Mouse (Mus musculus): Measurements from ENCODE around the gene Slit3. TPM values are rescaled to one million over a fixed set of nuclear protein-coding genes. Genes with fewer than 3 reads are reported as not detected.

The Slit3 gene
- polyA plus RNA-seq, 1 experiment from 2014 or later, result 0.03 TPM

- CTCF ChIA-PET, result no interaction called here
- in situ Hi-C loops (cut with MboI; ENCODE audit: low pct_unique_long_range_greater_than_20kb), result loop anchor here (10.0 kb wide), 2 partner anchors 573 to 853 kb away; partner anchors contain the start of gene Slit3
Measured at GRCm38 (mm10) chr11:35697476-35697875, 576.5 kb downstream of the Slit3 start.

GRCm38 (mm10) chr11:35698901-35699300, 577.9 kb downstream of the Slit3 start:
- ChIA-PET POLR2A (interaction anchor here (0.7 kb wide), 1 partner anchor 56 kb away, joined by 3 read pairs; no protein-coding TSS in a partner anchor), CTCF (interaction anchor here (1.1 kb wide), 1 partner anchor 10 kb away, joined by 3 read pairs; no protein-coding TSS in a partner anchor)
- H3K27me3 ChIP-seq, result no peaks in the 10 kb centered on the region
- no peak for TF ChIP-seq CTCF (IDR thresholded peaks at IDR 0.05)
- ATAC-seq (no peak), DNase-seq (ENCODE audit: low read depth, low spot score) (no peak)
- in situ Hi-C loops (cut with MboI; ENCODE audit: low pct_unique_long_range_greater_than_20kb), result loop anchor here (10.0 kb wide), 2 partner anchors 574 to 854 kb away; partner anchors contain the start of gene Slit3

More at GRCm38 (mm10) chr11:35697476-35697875, 576.5 kb downstream of the Slit3 start:
- H3K27me3 ChIP-seq, result peaks cover 2% of the 10 kb centered on the region
- DNase-seq (ENCODE audit: low read depth, low spot score) (no peak), ATAC-seq (no peak)
- TF ChIP-seq CTCF (IDR thresholded peaks at IDR 0.05), result no peak
- POLR2A ChIA-PET, result no interaction called here

- CTCF ChIA-PET, result interaction anchor here (1.2 kb wide), 1 partner anchor 11 kb away, joined by 3 read pairs; no protein-coding TSS in a partner anchor
- ATAC-seq (no peak), DNase-seq (ENCODE audit: low read depth, low spot score) (no peak)
- H3K27me3 ChIP-seq, result no peaks in the 10 kb centered on the region
- POLR2A ChIA-PET, result no interaction called here
- in situ Hi-C loops (cut with MboI; ENCODE audit: low pct_unique_long_range_greater_than_20kb), result no loop called here
- no peak for TF ChIP-seq CTCF (IDR thresholded peaks at IDR 0.05)
Measured at GRCm38 (mm10) chr11:35703471-35703870, 582.4 kb downstream of the Slit3 start.

- in situ Hi-C loops (cut with MboI; ENCODE audit: low pct_unique_long_range_greater_than_20kb), result no loop called here
- no peak for ATAC-seq
- no peak for DNase-seq (ENCODE audit: low read depth, low spot score)
- CTCF ChIA-PET, result interaction anchor here (0.9 kb wide), 1 partner anchor 260 kb away, joined by 3 read pairs; no protein-coding TSS in a partner anchor
- POLR2A ChIA-PET, result no interaction called here
- TF ChIP-seq CTCF (IDR thresholded peaks at IDR 0.05), result no peak
- no peaks in the 10 kb centered on the region for H3K27me3 ChIP-seq
Measured at GRCm38 (mm10) chr11:35704381-35704780, 583.4 kb downstream of the Slit3 start.

- in situ Hi-C loops (cut with MboI; ENCODE audit: low pct_unique_long_range_greater_than_20kb), result no loop called here
Measured at GRCm38 (mm10) chr11:35704927-35705326, 583.9 kb downstream of the Slit3 start.

GRCm38 (mm10) chr11:35707431-35707830, 586.4 kb downstream of the Slit3 start:
- ChIA-PET CTCF (no interaction called here), POLR2A (no interaction called here)
- in situ Hi-C loops (cut with MboI; ENCODE audit: low pct_unique_long_range_greater_than_20kb), result no loop called here
- no peak for DNase-seq (ENCODE audit: low read depth, low spot score)
- peaks cover 4% of the 10 kb centered on the region for H3K27me3 ChIP-seq
- TF ChIP-seq CTCF (IDR thresholded peaks at IDR 0.05), result no peak
- no peak for ATAC-seq

More at GRCm38 (mm10) chr11:35704927-35705326, 583.9 kb downstream of the Slit3 start:
- ChIA-PET CTCF (interaction anchor here (0.9 kb wide), 1 partner anchor 261 kb away, joined by 3 read pairs; no protein-coding TSS in a partner anchor), POLR2A (no interaction called here)
- ATAC-seq (no peak), DNase-seq (ENCODE audit: low read depth, low spot score) (no peak)
- no peaks in the 10 kb centered on the region for H3K27me3 ChIP-seq
- TF ChIP-seq CTCF (IDR thresholded peaks at IDR 0.05), result no peak

GRCm38 (mm10) chr11:35711314-35711713, 590.3 kb downstream of the Slit3 start:
- peaks cover 4% of the 10 kb centered on the region for H3K27me3 ChIP-seq
- no peak for DNase-seq (ENCODE audit: low read depth, low spot score)
- ChIA-PET CTCF (no interaction called here), POLR2A (no interaction called here)
- in situ Hi-C loops (cut with MboI; ENCODE audit: low pct_unique_long_range_greater_than_20kb), result no loop called here
- TF ChIP-seq CTCF (IDR thresholded peaks at IDR 0.05), result no peak
- ATAC-seq, result no peak

- in situ Hi-C loops (cut with MboI; ENCODE audit: low pct_unique_long_range_greater_than_20kb), result no loop called here
- POLR2A ChIA-PET, result no interaction called here
- CTCF ChIA-PET, result no interaction called here
- no peak for ATAC-seq
- H3K27me3 ChIP-seq, result peaks cover 15% of the 10 kb centered on the region
- no peak for TF ChIP-seq CTCF (IDR thresholded peaks at IDR 0.05)
- no peak for DNase-seq (ENCODE audit: low read depth, low spot score)
Measured at GRCm38 (mm10) chr11:35718881-35719280, 597.9 kb downstream of the Slit3 start.

- no peak for ATAC-seq
- POLR2A ChIA-PET, result no interaction called here
- CTCF ChIA-PET, result interaction anchor here (1.5 to 1.9 kb wide), 2 partner anchors 10 to 27 kb away, joined by 4 to 6 read pairs; no protein-coding TSS in a partner anchor
- TF ChIP-seq CTCF (IDR thresholded peaks at IDR 0.05), result no peak
- H3K27me3 ChIP-seq, result peaks cover 26% of the 10 kb centered on the region
- no peak for DNase-seq (ENCODE audit: low read depth, low spot score)
- in situ Hi-C loops (cut with MboI; ENCODE audit: low pct_unique_long_range_greater_than_20kb), result no loop called here
Measured at GRCm38 (mm10) chr11:35723876-35724275, 602.9 kb downstream of the Slit3 start.

- TF ChIP-seq CTCF (IDR thresholded peaks at IDR 0.05), result no peak
- ATAC-seq (no peak), DNase-seq (ENCODE audit: low read depth, low spot score) (no peak)
- in situ Hi-C loops (cut with MboI; ENCODE audit: low pct_unique_long_range_greater_than_20kb), result no loop called here
- CTCF ChIA-PET, result no interaction called here
- H3K27me3 ChIP-seq, result peaks cover 22% of the 10 kb centered on the region
- POLR2A ChIA-PET, result no interaction called here
Measured at GRCm38 (mm10) chr11:35726341-35726846, 605.4 kb downstream of the Slit3 start.

- H3K27me3 ChIP-seq, result peaks cover 26% of the 10 kb centered on the region
- in situ Hi-C loops (cut with MboI; ENCODE audit: low pct_unique_long_range_greater_than_20kb), result no loop called here
- POLR2A ChIA-PET, result no interaction called here
- TF ChIP-seq CTCF (IDR thresholded peaks at IDR 0.05), result no peak
- no peak for DNase-seq (ENCODE audit: low read depth, low spot score)
- no peak for ATAC-seq
- CTCF ChIA-PET, result no interaction called here
Measured at GRCm38 (mm10) chr11:35728200-35728599, 607.2 kb downstream of the Slit3 start.

Measured in Patski (cell line).